Mouse (Mus musculus) forebrain, postnatal 0 days (tissue): ENCODE results near the gene Atxn1. TPM values are rescaled to one million over a fixed set of nuclear protein-coding genes. Genes with fewer than 3 reads are reported as not detected.

Experiments
- ATAC-seq: fragments of 200-750 bp; cut with Nextera tagmentation; 2 replicates; pipeline ENCODE4 v1.8.0; 2017; ENCODE audit warnings: mild to moderate bottlenecking, moderate library complexity
- DNase-seq: peaks from one replicate; pipeline ENCODE4 v3.0.0-alpha.2; 2015
- H3K27ac ChIP-seq: fragments of 300-500 bp; sonication (generic); 2 replicates; pipeline ENCODE4 v1.5.1; 2014; ENCODE audit warnings: low read depth, mild to moderate bottlenecking, antibody characterized with exemption, low read length, moderate library complexity, mixed read lengths
- H3K27me3 ChIP-seq: fragments of 300-500 bp; sonication (generic); 2 replicates; pipeline ENCODE4 v1.6.1; 2014; ENCODE audit warnings: mild to moderate bottlenecking, low read length, mixed read lengths; ENCODE audit not compliant: insufficient read depth
- H3K36me3 ChIP-seq: fragments of 300-500 bp; sonication (generic); 2 replicates; pipeline ENCODE4 v1.6.1; 2014; ENCODE audit warnings: mild to moderate bottlenecking, moderate library complexity; ENCODE audit not compliant: insufficient read depth
- H3K4me1 ChIP-seq: fragments of 300-500 bp; sonication (generic); 2 replicates; pipeline ENCODE4 v1.6.1; 2014; ENCODE audit warnings: antibody characterized with exemption; ENCODE audit not compliant: insufficient read depth
- H3K4me2 ChIP-seq: fragments of 300-500 bp; sonication (generic); 2 replicates; pipeline ENCODE4 v1.6.1; 2014; ENCODE audit warnings: low read depth, mild to moderate bottlenecking, moderate library complexity
- H3K4me3 ChIP-seq: fragments of 300-500 bp; sonication (generic); 2 replicates; pipeline ENCODE4 v1.5.1; 2014; ENCODE audit warnings: low read depth, low read length, mixed read lengths
- H3K9ac ChIP-seq: fragments of 300-500 bp; sonication (generic); 2 replicates; pipeline ENCODE4 v1.6.1; 2014; ENCODE audit warnings: mild to moderate bottlenecking
- H3K9me3 ChIP-seq: fragments of 300-500 bp; sonication (generic); 2 replicates; pipeline ENCODE4 v1.6.1; 2016; ENCODE audit warnings: low read length
- CTCF ChIP-seq: sonication (generic); IDR thresholded peaks from 2 replicates; pipeline ENCODE4 v1.5.1; 2016; ENCODE audit warnings: antibody characterized with exemption, control low read depth, low read depth
- WGBS: fragments of 180-500 bp; shearing (Covaris S2); extraction: QIAGEN DNeasy Blood & Tissue Kit; methylation state at CpG from one replicate; pipeline ENCODE4 v1.1.7; 2014; 5-methylcytosine and 5-hydroxymethylcytosine counted together
- polyA plus RNA-seq: library from polyadenylated mRNA; unstranded; fragments of >200 nt; fragmentation: Nextera tagmentation; extraction: Ambion mirVana; gene quantifications from 2 replicates; pipeline ENCODE4 v1.2.1, GENCODE M21; 2015
- total RNA-seq: library from RNA; depleted of rRNA; stranded (reverse); fragments of >200 nt; gene quantifications from 2 replicates; pipeline ENCODE4 v1.2.3, GENCODE M21; 2014

Atxn1 gene
- total and polyA plus RNA-seq, 2 experiments from 2014 or later = 13.0 to 32.3 TPM

DNA sequence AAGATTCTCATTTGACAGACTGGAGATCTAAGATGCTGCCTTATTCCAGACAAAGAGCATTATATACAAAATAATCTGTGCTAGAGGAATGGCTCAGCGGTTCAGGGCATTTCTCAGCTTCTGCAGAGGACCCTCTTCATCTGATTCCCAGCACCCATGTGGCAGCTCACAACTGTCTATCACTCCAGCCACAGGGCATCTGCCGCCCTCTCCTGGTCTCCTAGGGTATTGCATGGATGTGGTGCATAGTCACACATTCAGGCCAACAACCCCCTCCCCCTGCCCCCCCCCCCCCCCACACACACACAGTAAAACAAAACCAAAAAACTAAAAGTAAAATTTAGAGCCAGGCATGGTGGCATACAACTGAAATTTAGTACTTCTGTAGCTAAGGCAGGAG is 130.5 kb downstream of the Atxn1 start:
- no peak for DNase-seq
- H3K9me3 ChIP-seq = no peaks in the 10 kb centered on the region
- no peaks in the 10 kb centered on the region for H3K27me3 ChIP-seq
- H3K4me1 ChIP-seq = no peaks in the 10 kb centered on the region
- H3K4me3 ChIP-seq = no peak overlapping the region
- TF ChIP-seq CTCF = peak; percentile 37
- no peak overlapping the region for H3K27ac ChIP-seq
- H3K9ac ChIP-seq = no peak overlapping the region
- H3K36me3 ChIP-seq = 0 out of 2 replicates have a peak, but pooled peaks cover 7% of the 10 kb centered on the region
- no peak overlapping the region for H3K4me2 ChIP-seq
- ATAC-seq = no peak
- 86% methylated on average over 2 of the region's 2 CpGs for WGBS

DNA sequence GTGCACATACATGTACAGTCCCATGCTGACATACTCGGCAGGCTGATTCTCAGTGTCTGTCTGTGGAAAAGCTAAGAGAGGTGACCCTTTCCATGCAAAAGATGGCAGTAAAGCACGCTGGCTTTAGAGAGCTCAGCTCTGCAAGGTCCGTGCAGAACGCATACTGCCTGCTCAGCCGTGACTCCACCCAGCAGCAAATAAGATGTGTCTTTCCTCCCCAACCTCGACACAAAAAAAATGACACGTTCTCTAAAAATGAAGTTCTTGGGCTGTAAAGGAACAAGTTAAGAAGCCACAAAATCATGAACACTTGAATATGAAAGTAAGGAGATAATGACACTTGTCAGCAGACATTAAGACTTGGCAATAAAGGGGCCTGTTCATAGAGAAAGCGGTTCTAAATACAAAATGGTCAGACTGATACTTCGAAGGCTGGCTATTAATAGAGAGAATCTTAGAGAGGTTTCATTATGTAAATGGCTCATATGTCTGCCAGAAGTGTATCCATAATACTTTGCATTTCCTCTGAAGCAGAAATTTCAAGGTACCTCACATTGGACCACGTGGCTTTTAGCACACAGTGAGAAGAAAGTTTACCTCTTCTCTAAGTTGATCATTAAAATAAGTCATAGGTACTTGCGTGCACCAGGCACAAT is 132.0 kb downstream of the Atxn1 start:
- ATAC-seq (no peak), DNase-seq (no peak)
- no peak overlapping the region for H3K27ac ChIP-seq
- H3K4me1 ChIP-seq = peaks cover 2% of the 10 kb centered on the region; the same call in 1 of the 2 replicates
- H3K9ac ChIP-seq = no peak overlapping the region
- TF ChIP-seq CTCF = no peak
- H3K36me3 ChIP-seq = 0 out of 2 replicates have a peak, but pooled peaks cover 7% of the 10 kb centered on the region
- H3K4me2 ChIP-seq = no peak overlapping the region
- H3K9me3 ChIP-seq = no peaks in the 10 kb centered on the region
- no peak overlapping the region for H3K4me3 ChIP-seq
- H3K27me3 ChIP-seq = no peaks in the 10 kb centered on the region
- 77% methylated on average over 11 of the region's 11 CpGs for WGBS

DNA sequence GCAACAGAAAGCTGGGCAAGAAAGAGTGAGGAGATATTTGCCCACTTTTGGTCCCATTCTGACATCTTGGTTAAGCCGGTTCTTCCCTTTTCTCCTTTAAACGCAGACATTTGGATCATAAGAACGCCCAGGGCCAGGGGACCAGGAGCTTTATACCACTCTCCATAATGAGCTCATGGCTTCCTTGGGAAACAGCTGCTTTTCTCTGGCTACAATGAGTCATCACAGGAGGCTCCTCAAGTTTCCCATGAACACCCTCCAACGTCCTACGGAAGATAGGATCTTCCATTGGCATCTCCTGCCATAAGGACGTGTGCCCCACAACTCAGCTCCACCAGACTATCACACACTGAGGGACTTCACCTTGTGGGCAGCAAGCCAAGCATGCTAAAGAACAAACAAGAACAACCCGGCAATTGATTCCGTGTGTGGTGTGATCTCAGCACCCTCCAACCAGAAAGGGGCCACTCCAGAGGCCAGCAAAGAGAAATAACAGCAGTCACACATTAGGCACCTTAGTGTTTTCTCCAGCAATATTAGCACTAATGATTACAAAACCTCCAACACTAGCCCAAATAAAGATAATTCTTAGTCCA is 135.4 kb downstream of the Atxn1 start:
- TF ChIP-seq CTCF = no peak
- H3K9ac ChIP-seq = no peak overlapping the region
- H3K36me3 ChIP-seq = no peaks in the 10 kb centered on the region
- H3K4me3 ChIP-seq = no peak overlapping the region
- DNase-seq = no peak
- no peak overlapping the region for H3K4me2 ChIP-seq
- ATAC-seq = no peak
- peaks cover 8% of the 10 kb centered on the region; the same call in 1 of the 2 replicates for H3K4me1 ChIP-seq
- H3K27me3 ChIP-seq = no peaks in the 10 kb centered on the region
- H3K9me3 ChIP-seq = no peaks in the 10 kb centered on the region
- WGBS = 85% methylated on average over 8 of the region's 8 CpGs
- no peak overlapping the region for H3K27ac ChIP-seq

DNA sequence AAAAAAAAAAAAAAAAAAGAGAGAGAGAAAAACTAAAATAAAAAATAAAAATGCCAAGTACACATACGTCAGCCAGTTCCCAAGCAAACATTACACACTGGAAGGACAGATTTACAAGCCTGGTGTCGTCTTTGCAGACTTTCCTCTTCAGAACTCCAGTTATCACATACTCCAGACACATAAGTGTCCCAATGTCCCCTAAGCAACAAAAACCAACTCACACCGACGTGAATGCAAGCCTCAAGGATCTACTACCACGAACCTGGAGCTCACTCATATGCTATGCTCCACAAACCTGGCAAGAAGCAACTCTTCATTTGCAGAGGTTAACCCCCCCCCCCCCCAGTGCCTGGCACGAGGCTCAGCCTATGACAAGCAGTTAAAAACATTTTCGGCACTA is 136.8 kb downstream of the Atxn1 start:
- no peak overlapping the region for H3K4me3 ChIP-seq
- H3K4me2 ChIP-seq = no peak overlapping the region
- DNase-seq (no peak), ATAC-seq (no peak)
- H3K9ac ChIP-seq = no peak overlapping the region
- no peak for TF ChIP-seq CTCF
- H3K27ac ChIP-seq = no peak overlapping the region
- no peaks in the 10 kb centered on the region for H3K27me3 ChIP-seq
- H3K9me3 ChIP-seq = no peaks in the 10 kb centered on the region
- 59% methylated on average over 7 of the region's 7 CpGs for WGBS
- H3K36me3 ChIP-seq = no peaks in the 10 kb centered on the region
- H3K4me1 ChIP-seq = peaks cover 10% of the 10 kb centered on the region; the same call in 1 of the 2 replicates

DNA sequence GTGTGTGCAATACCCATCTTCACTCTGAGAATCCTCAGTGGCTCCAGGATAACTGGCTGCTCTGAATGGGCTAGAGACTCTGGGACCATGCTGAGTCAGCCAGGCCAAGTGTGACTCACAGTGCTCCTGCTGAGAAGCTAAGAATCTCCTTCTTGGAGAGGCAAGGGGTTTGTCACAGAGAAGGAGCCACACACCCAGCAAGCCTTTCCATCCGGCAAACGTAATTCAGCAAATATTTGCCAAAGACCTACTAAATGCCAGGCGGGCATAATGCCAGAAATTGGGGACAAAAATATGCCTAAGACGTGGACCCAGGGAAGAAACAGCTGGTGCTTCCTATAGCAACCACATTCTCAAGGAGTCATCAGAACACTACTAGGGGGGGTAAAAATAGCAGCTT is 137.2 kb downstream of the Atxn1 start:
- Histone ChIP-seq H3K36me3 (no peaks in the 10 kb centered on the region), H3K4me3 (no peak overlapping the region), H3K4me1 (peaks cover 10% of the 10 kb centered on the region; the same call in 1 of the 2 replicates), H3K4me2 (no peak overlapping the region), H3K27ac (peak overlapping the region; percentile 40; the same call in 1 of the 2 replicates), H3K9ac (no peak overlapping the region), H3K9me3 (no peaks in the 10 kb centered on the region), H3K27me3 (no peaks in the 10 kb centered on the region)
- no peak for TF ChIP-seq CTCF
- ATAC-seq (peak; percentile 34), DNase-seq (peak; percentile 58)
- 25% methylated on average over 4 of the region's 4 CpGs for WGBS

DNA sequence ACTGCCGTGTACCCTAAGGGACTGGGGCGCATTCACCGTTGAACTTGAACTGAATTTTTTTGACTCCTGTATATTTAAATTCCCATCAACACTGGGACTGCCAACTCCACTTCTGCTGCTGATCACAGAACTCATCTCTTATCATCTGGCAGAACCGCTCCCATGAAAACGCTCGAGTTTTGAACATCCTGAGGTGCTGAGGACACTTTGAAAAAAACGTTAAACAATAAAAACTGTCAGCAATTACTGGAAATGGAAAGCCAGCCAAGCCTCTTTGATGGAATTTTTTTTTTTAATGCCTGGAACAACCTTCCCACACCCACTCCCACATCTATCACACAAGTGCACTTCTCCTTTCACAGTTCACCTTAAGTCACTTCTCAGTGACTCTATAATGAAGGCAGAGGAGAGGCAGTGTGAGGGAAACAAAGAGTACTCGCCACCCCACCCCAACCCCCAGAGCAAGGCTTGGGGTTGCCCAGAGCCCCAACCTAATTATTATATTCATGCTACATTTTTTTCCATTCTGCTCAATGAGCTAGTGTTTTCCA is 137.7 kb downstream of the Atxn1 start:
- Histone ChIP-seq H3K27ac (peak overlapping the region; percentile 40; the same call in 1 of the 2 replicates), H3K27me3 (no peaks in the 10 kb centered on the region), H3K36me3 (no peaks in the 10 kb centered on the region), H3K4me3 (no peak overlapping the region), H3K4me2 (no peak overlapping the region), H3K9ac (no peak overlapping the region), H3K9me3 (no peaks in the 10 kb centered on the region), H3K4me1 (peaks cover 14% of the 10 kb centered on the region)
- no peak for DNase-seq
- peak; percentile 12; the same call in 1 of the 2 replicates for ATAC-seq
- 72% methylated on average over 8 of the region's 8 CpGs for WGBS
- TF ChIP-seq CTCF = no peak

DNA sequence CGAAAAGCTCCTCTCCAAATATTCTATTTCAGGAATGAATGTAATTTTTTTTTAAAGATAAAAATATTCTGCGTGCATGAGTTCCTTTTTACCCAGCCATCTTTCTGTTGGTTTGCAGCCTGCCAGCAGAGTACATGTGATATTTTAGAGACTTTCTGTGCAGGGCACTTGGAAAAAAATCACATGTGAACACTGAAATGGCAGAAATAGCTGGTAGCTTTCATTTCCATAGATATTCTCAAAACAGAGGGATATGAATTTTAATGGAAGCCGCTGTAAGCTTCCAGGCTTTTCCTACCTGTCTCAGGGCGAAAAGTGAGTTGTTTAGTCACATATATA is 142.3 kb downstream of the Atxn1 start:
- TF ChIP-seq CTCF = no peak
- H3K36me3 ChIP-seq = no peaks in the 10 kb centered on the region
- H3K27ac ChIP-seq = peak overlapping the region; percentile 72
- H3K4me1 ChIP-seq = peaks cover 10% of the 10 kb centered on the region
- H3K4me3 ChIP-seq = no peak overlapping the region
- WGBS = 56% methylated on average over 4 of the region's 4 CpGs
- ATAC-seq (peak; percentile 57), DNase-seq (peak; percentile 62)
- H3K27me3 ChIP-seq = no peaks in the 10 kb centered on the region
- H3K9ac ChIP-seq = no peak overlapping the region
- H3K9me3 ChIP-seq = no peaks in the 10 kb centered on the region
- no peak overlapping the region for H3K4me2 ChIP-seq
